Mouse (Mus musculus) cerebellum, adult 2 months (tissue): ENCODE data around the gene Rpl18a. TPM values are rescaled to one million over a fixed set of nuclear protein-coding genes. Genes with fewer than 3 reads are reported as not detected.
"Not testable (repeated sequence)": the region's sequence is repeated elsewhere in the genome, so short reads cannot be mapped to it uniquely, and the experiment has no call there.

Experiments used
- DNase-seq, 2 experiments: peaks; one replicate each; pipeline ENCODE4 v3.0.0; 2021
- H3K27ac ChIP-seq: fragments of 200-500 bp; 2 replicates; pipeline ENCODE4 v1.5.1; 2012; ENCODE audit warnings: low read length, control low read depth, inconsistent platforms; ENCODE audit not compliant: insufficient read depth
- H3K27me3 ChIP-seq: fragments of 200-500 bp; 2 replicates; pipeline ENCODE4 v1.6.1; 2012; ENCODE audit warnings: inconsistent platforms, mild to moderate bottlenecking, low read length, moderate library complexity; ENCODE audit not compliant: control insufficient read depth, insufficient read depth
- H3K4me1 ChIP-seq: fragments of 200-500 bp; 2 replicates; pipeline ENCODE4 v1.6.1; 2011; ENCODE audit warnings: low read length; ENCODE audit not compliant: control insufficient read depth, insufficient read depth
- H3K4me3 ChIP-seq: fragments of 200-500 bp; replicated peaks from 2 replicates; pipeline ENCODE3; 2011; ENCODE audit warnings: mild to moderate bottlenecking, low read depth, low read length, control low read depth; ENCODE audit not compliant: insufficient read depth
- CTCF ChIP-seq: fragments of 200-500 bp; IDR thresholded peaks from 2 replicates; pipeline ENCODE4 v1.5.1; 2011; ENCODE audit warnings: low read depth, mild to moderate bottlenecking, control low read depth, low read length, moderate library complexity, borderline replicate concordance; ENCODE audit not compliant: insufficient read depth
- POLR2A ChIP-seq: fragments of 200-500 bp; IDR thresholded peaks from 2 replicates; pipeline ENCODE4 v1.6.1; 2011; ENCODE audit warnings: low read length, control low read depth, borderline replicate concordance; ENCODE audit not compliant: insufficient read depth
- WGBS: fragments of 180-500 bp; shearing (Covaris S2); methylation state at CpG from one replicate; pipeline ENCODE4 v1.1.7; 2018; 5-methylcytosine and 5-hydroxymethylcytosine counted together
- polyA plus RNA-seq: library from polyadenylated mRNA; depleted of rRNA; stranded (reverse); fragments of >200 nt; gene quantifications from 2 replicates; pipeline ENCODE4 v1.2.3, GENCODE M21; 2012

Rpl18a gene
- polyA plus RNA-seq, 1 experiment = 1,510 TPM

DNA sequence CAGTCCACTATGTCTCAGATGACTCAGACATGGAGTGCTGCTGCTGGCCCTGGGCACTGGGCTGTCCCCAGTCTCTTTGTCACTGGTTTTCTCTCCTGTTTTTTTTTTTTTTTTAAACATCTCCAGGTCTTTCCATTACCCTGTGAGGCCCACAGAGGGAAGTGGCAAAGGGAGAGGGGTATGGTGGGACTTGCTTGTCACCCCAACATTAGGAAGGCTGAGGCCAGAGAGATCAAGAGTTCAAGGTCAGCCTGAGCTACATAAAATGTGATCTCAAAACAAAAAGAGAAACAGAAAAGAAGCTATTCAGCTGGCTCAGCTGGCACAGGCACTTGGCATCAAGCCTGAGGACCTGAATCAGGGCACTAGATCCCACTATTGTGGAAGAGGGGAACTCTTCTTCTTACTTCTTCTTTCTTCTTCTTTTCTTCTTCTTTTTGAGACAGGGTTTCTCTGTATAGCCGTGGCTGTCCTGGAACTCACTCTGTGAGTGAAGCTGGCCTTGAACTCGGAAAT is 3.7 kb upstream of the Rpl18a start:
- WGBS = 73% methylated on average over 2 of the region's 2 CpGs
- no peaks in the 10 kb centered on the region for H3K27me3 ChIP-seq
- H3K27ac ChIP-seq = no peak overlapping the region
- no peak overlapping the region for H3K4me3 ChIP-seq
- TF ChIP-seq CTCF (no peak), POLR2A (no peak)
- H3K4me1 ChIP-seq = 0 out of 2 replicates have a peak, but pooled peaks cover 3% of the 10 kb centered on the region
- no peak for DNase-seq

DNA sequence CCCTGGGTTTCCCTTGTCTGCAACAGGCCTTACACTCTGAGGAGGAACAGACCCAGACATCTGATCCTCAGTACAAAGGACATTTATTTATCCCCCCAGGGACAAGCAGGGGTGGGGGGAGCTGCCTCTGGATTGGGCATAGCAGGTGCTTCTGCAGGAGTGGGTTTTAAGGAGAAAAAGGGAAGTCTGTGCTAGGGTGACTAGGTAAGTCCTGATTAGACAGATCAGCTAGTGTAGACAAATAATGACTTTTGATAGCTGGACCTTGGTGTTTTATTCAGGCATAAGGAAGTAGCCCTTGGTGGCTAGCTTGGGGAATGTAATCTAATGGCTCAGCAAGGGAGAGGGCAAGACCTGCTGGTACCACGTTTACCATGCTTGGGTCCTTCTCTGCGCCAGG is 2.0 kb upstream of the Rpl18a start:
- Histone ChIP-seq H3K27me3 (no peaks in the 10 kb centered on the region), H3K4me1 (0 out of 2 replicates have a peak, but pooled peaks cover 3% of the 10 kb centered on the region), H3K4me3 (no peak overlapping the region), H3K27ac (no peak overlapping the region)
- TF ChIP-seq POLR2A = no peak
- TF ChIP-seq CTCF = no peak
- WGBS = 75% methylated on average over 2 of the region's 2 CpGs
- DNase-seq = no peak

DNA sequence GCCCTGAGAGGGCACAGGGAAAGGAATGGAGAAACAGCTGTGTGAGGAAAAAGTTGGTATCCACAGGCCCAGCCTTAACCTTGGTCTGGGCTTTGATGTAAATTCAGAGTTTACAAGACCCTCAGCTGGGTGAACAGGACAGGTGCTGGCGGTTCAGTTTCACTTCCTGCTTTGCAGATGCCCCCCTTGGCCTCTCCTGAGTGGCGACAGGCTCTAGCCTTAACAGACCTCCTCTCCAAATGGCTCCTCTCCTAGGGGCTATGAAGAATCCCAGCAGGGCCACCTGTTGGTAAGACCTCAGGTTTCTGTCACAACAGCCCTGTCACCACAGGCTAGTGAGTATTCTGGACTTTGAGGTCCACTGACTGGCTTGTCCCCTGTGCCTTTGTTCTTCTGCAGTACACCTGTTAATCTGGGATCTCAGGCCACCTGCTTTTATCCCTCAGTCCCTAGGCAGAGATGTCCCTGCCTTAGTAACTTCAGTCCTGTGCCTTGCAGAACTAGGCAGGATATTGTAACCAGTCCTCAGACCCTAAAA is 1.5 kb upstream of the Rpl18a start:
- WGBS = 55% methylated on average over 2 of the region's 2 CpGs
- Histone ChIP-seq H3K4me1 (0 out of 2 replicates have a peak, but pooled peaks cover 3% of the 10 kb centered on the region), H3K27me3 (no peaks in the 10 kb centered on the region), H3K4me3 (no peak overlapping the region), H3K27ac (no peak overlapping the region)
- peak in 1 of 2 experiments; percentile 16 for DNase-seq
- TF ChIP-seq POLR2A = no peak
- no peak for TF ChIP-seq CTCF

DNA sequence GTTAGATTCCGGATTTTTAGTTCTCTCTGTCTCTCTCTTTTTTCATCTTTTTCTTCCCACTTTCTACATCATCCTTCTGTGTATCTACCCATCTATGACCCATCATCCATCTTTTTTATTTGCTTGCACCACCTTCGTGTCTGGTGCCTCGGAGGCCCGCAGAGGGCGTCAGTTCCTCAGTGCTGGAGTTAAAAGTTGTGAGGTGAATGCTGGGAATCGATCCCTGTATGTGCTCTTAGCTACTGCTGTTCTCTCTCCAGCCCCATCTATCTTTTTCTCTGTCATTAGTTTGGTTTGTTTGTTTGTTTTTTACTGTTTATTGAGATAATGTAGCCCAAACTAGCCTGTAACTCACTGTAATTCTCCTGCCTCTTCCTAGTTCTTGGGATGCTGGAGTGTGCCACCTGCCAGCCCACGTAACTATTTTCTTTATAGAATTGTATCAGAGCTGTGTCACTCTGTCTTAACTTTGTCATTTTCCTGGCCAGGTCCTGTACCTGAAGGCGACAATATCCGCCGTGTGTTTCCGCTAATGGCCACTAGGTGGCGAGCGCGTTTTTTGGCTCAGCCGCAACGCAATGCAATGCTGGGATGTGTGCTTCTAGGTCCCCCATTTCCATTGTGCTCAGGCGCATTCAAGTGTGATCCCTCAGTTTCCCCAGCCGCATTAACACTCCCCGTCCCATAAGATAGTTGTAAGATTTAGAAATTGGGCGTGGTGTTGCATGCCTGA is 635 bp upstream of the Rpl18a start:
- H3K27me3 ChIP-seq = no peaks in the 10 kb centered on the region
- peak; percentile 95 for TF ChIP-seq CTCF
- TF ChIP-seq POLR2A = no peak
- DNase-seq = peak; percentile 85 to 92
- no peak overlapping the region; the same call in 1 of the 2 replicates for H3K27ac ChIP-seq
- peak overlapping the region; percentile 75 for H3K4me3 ChIP-seq
- H3K4me1 ChIP-seq = 0 out of 2 replicates have a peak, but pooled peaks cover 3% of the 10 kb centered on the region
- under 1% methylated on average over 20 of the region's 20 CpGs for WGBS

DNA sequence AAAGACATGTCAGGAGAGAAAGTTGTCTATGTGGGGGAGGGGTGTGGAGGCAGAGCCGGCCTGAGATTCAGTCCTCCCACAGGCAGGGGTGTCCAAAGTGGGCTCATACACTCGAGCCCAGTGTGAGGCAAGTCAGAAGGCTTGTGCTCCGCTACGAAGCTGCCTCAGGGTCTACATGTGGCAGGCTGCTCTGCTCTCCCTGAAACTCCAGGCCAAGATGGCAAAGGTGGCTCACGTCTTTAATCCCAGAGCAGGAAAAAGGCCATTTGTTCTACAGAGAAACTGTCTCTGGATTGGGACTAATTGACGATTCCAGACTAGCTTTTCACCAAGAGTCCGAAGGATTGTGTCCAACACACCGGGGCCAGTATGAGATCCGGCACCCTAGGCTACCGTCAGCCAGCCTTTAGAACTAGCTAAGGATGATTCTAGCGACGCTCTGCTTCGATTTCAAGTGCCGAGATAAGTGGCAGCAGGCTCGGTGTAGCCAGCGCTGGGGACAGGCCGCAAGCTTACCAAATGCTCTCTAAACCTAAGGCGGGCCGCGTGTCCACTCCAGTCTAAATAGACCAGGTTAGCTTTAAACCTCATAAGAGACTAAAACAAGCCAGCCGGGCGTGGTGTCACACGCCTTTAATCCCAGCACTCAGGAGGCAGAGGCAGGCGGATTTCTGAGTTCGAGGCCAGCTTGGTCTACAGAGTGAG is 744 bp downstream of the Rpl18a start:
- 0 out of 2 replicates have a peak, but pooled peaks cover 3% of the 10 kb centered on the region for H3K4me1 ChIP-seq
- peak in 1 of 2 experiments; percentile 23 for DNase-seq
- no peaks in the 10 kb centered on the region for H3K27me3 ChIP-seq
- no peak for TF ChIP-seq POLR2A
- no peak for TF ChIP-seq CTCF
- H3K4me3 ChIP-seq = peak overlapping the region; percentile 79
- WGBS = under 1% methylated on average over 25 of the region's 25 CpGs
- no peak overlapping the region for H3K27ac ChIP-seq

DNA sequence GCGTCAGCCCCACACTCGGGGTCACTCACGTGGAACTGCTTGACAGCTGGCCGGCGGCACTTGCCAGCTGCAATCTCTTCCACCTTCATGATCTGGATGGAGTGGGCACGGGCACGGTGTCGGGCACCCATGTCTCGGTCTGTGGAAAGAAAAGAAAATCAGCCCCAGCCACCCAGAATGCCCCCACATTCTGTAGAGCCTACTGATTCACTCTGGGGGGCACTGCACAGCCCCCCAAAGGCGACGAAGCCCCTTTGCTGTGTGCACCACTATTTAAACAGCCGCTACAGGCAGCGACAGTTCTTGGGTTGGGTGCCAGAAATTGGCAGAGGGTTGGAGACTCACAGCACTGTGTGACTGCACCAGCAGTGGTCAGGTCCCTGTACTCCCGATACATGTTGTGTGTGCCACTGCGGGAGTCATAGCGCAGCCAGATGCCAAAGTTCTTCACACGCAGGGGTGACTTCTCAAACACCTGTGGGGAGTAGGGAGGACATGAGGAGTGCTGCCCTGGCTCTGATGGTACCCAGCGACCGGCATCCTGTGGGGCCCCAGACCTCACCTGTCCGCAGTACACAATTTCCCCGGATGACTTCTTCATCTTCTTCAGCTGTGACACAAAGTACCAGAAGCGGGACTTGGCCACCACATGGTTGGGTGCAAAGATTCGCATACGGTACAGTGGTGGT is 1.5 kb downstream of the Rpl18a start:
- not testable (repeated sequence) for H3K4me1 ChIP-seq, H3K4me3 ChIP-seq, H3K27me3 ChIP-seq, H3K27ac ChIP-seq
- WGBS = 20% methylated on average over 24 of the region's 24 CpGs
- DNase-seq = peak in 1 of 2 experiments; percentile 20

DNA sequence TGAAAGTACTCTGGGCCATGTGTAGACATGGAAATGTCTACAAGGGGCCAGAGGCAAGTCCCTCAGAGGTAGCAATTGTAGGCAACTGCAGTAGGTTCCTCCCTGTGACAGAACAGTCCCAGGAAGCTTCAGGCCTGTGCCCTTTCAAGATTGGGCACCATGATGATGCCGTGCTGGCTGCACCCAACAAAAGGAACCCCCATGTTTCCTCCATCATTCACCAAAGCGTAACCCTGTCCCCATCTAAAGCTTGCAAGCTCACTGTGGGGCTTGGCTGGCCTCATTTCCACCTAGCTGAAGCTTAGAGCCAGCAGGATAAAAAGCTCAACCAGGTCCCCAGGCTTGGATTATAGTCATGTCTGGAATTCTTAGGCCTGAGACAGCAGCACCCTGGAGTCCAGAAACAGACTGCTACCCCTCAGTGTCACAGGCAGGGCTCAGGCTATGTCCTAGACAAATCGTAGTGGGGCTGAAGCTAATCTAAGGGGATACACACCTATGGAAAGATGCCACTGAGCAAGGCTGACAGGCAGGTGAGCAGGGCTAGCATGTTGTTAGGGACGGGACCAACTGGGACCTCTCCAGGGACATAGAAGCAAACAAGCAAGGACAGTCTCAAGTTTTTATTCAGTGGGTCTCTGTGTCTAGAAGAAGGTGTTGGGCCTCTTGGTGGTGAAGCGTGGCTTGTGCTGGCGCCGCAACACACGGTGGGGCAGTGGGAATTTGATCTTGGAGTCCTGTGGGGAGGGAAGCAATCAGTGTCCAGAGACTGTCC is 2.3 kb downstream of the Rpl18a start:
- H3K4me1 ChIP-seq = 0 out of 2 replicates have a peak, but pooled peaks cover 3% of the 10 kb centered on the region
- no peak overlapping the region for H3K27ac ChIP-seq
- H3K4me3 ChIP-seq = no peak overlapping the region
- no peaks in the 10 kb centered on the region for H3K27me3 ChIP-seq
- no peak for TF ChIP-seq CTCF
- TF ChIP-seq POLR2A = no peak
- DNase-seq = no peak
- WGBS = 46% methylated on average over 8 of the region's 8 CpGs
